Mouse (Mus musculus) megakaryocyte, embryonic 14.5 days (primary cell): Measurements from ENCODE around the gene Mob3a. TPM values are rescaled to one million over a fixed set of nuclear protein-coding genes. Genes with fewer than 3 reads are reported as not detected.
A peak's percentile ranks its signal among the peaks of the same experiment; 100 is the strongest.

ENCODE experiments used
- H3K27me3 ChIP-seq: replicated peaks from 2 replicates; pipeline ENCODE3; 2012; ENCODE audit warnings: inconsistent platforms
- H3K36me3 ChIP-seq: replicated peaks from 2 replicates; pipeline ENCODE3; 2012; ENCODE audit warnings: low read length, inconsistent platforms, mixed read lengths
- H3K4me1 ChIP-seq: 2 replicates; pipeline ENCODE4 v1.6.1; 2012; ENCODE audit warnings: inconsistent platforms
- H3K4me3 ChIP-seq: replicated peaks from 2 replicates; pipeline ENCODE3; 2012; ENCODE audit warnings: moderate library complexity, mild to moderate bottlenecking, inconsistent platforms
- H3K9me3 ChIP-seq: 2 replicates; pipeline ENCODE4 v1.6.1; 2012; ENCODE audit warnings: inconsistent platforms
- FLI1 ChIP-seq: IDR thresholded peaks from 2 replicates; pipeline ENCODE4 v1.6.1; 2012; ENCODE audit warnings: low read length, inconsistent platforms, mixed read lengths
- GATA1 ChIP-seq: IDR thresholded peaks from 3 replicates; pipeline ENCODE4 v1.6.1; 2012; ENCODE audit warnings: mixed read lengths, low read length, inconsistent platforms, borderline replicate concordance
- polyA plus RNA-seq: library from polyadenylated mRNA; stranded (reverse); fragments of >175 nt; gene quantifications from 2 replicates; pipeline ENCODE4 v1.2.3, GENCODE M21; 2012; ENCODE audit warnings: low replicate concordance; ENCODE audit not compliant: insufficient read depth

Mob3a gene
- polyA plus RNA-seq, 1 experiment: 61.8 TPM

DNA sequence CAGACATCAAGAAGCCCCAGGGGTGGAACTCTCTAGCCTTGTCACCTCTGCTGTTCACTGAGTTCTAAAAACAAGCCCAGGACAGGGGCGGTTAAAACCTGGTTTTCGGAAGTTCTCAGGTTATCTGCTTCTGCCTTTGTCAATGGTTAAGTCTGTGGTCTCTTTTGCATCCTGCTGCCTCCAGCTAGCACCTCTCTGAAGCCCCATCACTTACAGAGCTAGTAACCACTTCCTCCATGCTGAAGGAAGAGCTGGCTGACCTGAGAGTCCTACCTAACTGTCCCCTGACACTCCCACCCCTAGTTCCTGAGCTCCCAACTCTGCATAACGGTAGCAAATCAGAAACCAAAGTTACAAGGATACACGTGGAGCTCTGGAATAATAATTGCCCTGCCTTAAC, 1.0 kb downstream of the Mob3a start:
- Histone ChIP-seq H3K4me1 (peaks cover 86% of the 10 kb centered on the region), H3K36me3 (peaks cover 63% of the 10 kb centered on the region), H3K4me3 (peak overlapping the region; percentile 95)

GRCm38 (mm10) chr10:80700038-80700504, 1.7 kb downstream of the Mob3a start:
- TF ChIP-seq GATA1 (no peak), FLI1 (no peak)

More for the DNA sequence above, 1.0 kb downstream of the Mob3a start:
- TF ChIP-seq GATA1 (no peak; the same call in 2 of the 3 replicates), FLI1 (no peak)
- H3K27me3 ChIP-seq: no peaks in the 10 kb centered on the region
- no peaks in the 10 kb centered on the region for H3K9me3 ChIP-seq

DNA sequence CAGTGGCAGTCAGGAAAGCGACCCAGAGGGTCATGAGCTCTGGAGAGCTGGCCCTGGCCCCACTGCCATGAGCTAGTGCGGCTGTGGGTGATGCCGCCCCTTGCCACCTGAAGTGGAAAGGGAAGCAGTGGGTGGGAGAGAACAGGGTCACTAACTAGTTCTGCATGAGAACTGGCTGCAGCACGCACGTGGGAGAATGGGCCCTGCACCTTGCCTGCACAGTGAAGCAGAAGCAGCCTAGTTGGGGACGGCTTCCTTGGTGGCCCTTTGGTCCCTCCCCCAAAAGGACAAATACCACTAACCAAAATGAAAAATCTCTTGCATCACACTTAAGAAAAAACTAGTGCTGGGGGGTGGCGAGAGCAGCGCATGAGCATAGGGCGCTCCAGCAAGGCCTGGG, 3.2 kb downstream of the Mob3a start:
- H3K4me1 ChIP-seq: peaks cover 86% of the 10 kb centered on the region
- no peaks in the 10 kb centered on the region for H3K27me3 ChIP-seq
- H3K4me3 ChIP-seq: peak overlapping the region; percentile 86
- H3K9me3 ChIP-seq: no peaks in the 10 kb centered on the region
- H3K36me3 ChIP-seq: peaks cover 56% of the 10 kb centered on the region
- no peak for TF ChIP-seq GATA1
- TF ChIP-seq FLI1: no peak

More at GRCm38 (mm10) chr10:80700038-80700504, 1.7 kb downstream of the Mob3a start:
- Histone ChIP-seq H3K9me3 (no peaks in the 10 kb centered on the region), H3K4me3 (peak overlapping the region; percentile 89), H3K27me3 (no peaks in the 10 kb centered on the region), H3K36me3 (peaks cover 57% of the 10 kb centered on the region), H3K4me1 (peaks cover 86% of the 10 kb centered on the region)

DNA sequence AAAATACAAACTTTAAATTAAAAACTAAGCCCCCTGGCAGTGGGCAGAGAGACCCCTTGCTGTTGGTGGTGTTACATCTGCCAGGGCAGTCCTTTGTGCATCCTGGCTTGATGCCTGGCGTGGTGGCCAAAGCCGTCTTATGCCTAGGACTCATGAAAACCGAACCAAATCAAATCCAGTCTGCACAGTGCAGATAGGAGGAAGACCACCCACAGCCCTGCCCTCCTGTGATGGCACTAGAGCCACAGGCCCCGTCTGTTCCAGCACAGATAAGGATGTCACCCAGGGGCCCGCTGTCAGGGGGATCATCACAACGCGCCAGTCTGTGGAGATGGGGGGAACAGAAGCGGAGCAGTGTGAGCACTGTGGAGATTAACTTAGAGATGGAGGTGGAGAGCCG, 4.0 kb downstream of the Mob3a start:
- Histone ChIP-seq H3K36me3 (peaks cover 59% of the 10 kb centered on the region), H3K4me3 (peak overlapping the region; percentile 86), H3K27me3 (no peaks in the 10 kb centered on the region), H3K4me1 (peaks cover 86% of the 10 kb centered on the region), H3K9me3 (no peaks in the 10 kb centered on the region)
- TF ChIP-seq FLI1 (no peak), GATA1 (peak; percentile 93)

DNA sequence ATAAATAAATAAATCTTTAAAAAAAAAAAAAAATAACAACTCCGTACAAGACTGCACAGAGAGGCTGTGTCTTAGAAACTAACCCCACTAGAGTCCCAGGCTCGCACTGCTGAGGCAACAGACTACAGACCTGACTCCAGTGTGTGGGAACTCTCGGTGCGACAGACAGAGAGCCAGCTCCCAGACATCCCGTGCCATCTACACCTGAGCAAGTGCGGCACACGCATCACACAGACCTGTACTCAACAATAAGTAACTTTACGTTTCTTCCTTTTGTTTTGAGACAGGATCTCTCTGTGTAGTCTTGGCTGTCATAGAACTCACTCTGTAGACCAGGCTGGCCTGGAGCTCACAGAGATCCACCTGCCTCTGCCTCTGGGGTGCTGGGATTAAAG, 4.4 kb downstream of the Mob3a start:
- Histone ChIP-seq H3K4me3 (peak overlapping the region; percentile 86), H3K27me3 (no peaks in the 10 kb centered on the region), H3K4me1 (peaks cover 87% of the 10 kb centered on the region), H3K9me3 (no peaks in the 10 kb centered on the region), H3K36me3 (peaks cover 63% of the 10 kb centered on the region)
- no peak for TF ChIP-seq GATA1
- TF ChIP-seq FLI1: no peak

GRCm38 (mm10) chr10:80696502-80697392, 5.0 kb downstream of the Mob3a start:
- H3K36me3 ChIP-seq: peaks cover 69% of the 10 kb centered on the region
- no peaks in the 10 kb centered on the region for H3K9me3 ChIP-seq
- no peaks in the 10 kb centered on the region for H3K27me3 ChIP-seq
- TF ChIP-seq FLI1 (no peak), GATA1 (no peak)
- H3K4me1 ChIP-seq: peaks cover 93% of the 10 kb centered on the region
- H3K4me3 ChIP-seq: peak overlapping the region; percentile 88

DNA sequence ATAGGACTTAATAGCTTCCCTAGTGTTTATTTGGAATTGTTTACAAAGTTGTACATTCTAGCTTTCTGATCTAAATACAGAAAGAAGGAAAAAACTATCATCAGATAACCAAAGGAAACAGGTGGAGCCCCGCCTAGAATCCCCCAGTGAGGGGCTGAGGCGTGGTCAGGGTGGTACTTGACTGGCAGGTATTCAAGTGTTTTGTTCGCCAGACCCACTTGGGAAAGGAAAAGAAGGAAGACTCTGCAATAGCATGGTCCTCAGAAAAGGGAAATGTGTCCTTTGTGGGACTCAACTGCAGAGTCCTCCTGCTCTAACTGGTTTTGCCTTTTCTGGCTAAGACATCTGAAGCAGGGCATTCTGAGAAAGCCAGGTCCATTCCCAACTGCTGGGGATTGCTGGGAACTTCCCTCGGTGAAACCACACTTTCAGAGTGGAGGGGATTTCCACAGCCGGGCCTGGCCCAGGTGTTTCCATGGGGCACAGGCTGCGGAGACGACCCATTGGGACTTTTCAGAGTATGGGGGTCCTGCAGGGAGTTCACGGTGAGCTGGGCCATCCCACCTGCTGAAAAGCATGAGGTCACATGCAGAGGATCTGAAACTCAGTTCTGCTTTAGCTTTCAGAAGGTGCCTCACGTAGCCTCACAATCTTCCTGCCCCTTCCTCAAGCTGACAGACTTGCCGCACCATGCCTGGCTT, 5.8 kb downstream of the Mob3a start:
- Histone ChIP-seq H3K9me3 (no peaks in the 10 kb centered on the region), H3K27me3 (no peaks in the 10 kb centered on the region), H3K4me1 (peaks cover 100% of the 10 kb centered on the region), H3K36me3 (peaks cover 77% of the 10 kb centered on the region), H3K4me3 (peak overlapping the region; percentile 88)
- TF ChIP-seq GATA1: no peak
- TF ChIP-seq FLI1: no peak

- Histone ChIP-seq H3K4me3 (peak overlapping the region; percentile 88), H3K36me3 (peaks cover 84% of the 10 kb centered on the region), H3K4me1 (peaks cover 100% of the 10 kb centered on the region), H3K9me3 (no peaks in the 10 kb centered on the region), H3K27me3 (no peaks in the 10 kb centered on the region)
- TF ChIP-seq GATA1 (no peak), FLI1 (peak; percentile 93)
Observed at GRCm38 (mm10) chr10:80695186-80695585, 6.6 kb downstream of the Mob3a start.

DNA sequence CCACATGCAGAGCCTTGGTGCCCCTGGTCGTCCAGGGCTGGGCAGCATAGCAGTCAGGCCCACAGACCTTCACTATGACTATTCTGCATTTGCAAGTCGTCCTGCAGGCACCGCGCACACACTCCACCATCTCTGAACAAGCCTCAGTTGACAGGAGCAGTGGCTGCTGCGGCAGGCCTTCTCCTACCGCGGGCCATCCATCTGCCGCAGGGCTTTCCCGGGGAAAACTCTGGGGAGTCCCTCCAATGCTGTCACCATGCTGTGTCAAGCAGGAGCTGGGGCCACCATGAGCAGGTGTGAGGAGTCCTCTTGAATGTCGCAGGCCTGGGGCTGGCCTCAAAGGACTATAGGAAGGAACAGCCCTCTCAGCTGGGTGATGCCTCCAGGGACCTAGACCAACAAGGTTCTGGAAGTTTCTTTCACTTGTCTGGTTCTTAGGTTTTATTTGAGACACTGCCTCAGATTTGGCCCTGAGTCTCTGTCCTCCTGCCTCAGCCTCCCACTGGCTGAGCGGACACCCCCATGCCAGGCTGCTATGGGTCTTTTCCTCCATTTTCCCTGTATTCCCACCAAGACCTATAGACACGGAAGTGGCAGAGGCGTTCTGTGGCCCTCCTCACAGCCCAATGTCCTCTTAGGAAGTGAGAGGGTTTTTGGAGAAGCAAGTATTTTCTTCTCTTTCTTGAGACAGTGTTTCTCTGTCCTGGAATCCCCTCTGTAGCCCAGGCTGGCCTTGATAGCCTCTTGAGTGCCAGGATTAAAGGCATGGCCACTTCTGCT, 7.4 kb downstream of the Mob3a start:
- H3K27me3 ChIP-seq: no peaks in the 10 kb centered on the region
- peaks cover 84% of the 10 kb centered on the region for H3K36me3 ChIP-seq
- peaks cover 100% of the 10 kb centered on the region for H3K4me1 ChIP-seq
- TF ChIP-seq GATA1: no peak
- no peak for TF ChIP-seq FLI1
- no peaks in the 10 kb centered on the region for H3K9me3 ChIP-seq
- peak overlapping the region; percentile 88 for H3K4me3 ChIP-seq
